Mouse (Mus musculus): ENCODE measurements around the gene Adgrf5.
A peak's percentile ranks its signal among the peaks of the same experiment; 100 is the strongest.

Gene Adgrf5

DNA sequence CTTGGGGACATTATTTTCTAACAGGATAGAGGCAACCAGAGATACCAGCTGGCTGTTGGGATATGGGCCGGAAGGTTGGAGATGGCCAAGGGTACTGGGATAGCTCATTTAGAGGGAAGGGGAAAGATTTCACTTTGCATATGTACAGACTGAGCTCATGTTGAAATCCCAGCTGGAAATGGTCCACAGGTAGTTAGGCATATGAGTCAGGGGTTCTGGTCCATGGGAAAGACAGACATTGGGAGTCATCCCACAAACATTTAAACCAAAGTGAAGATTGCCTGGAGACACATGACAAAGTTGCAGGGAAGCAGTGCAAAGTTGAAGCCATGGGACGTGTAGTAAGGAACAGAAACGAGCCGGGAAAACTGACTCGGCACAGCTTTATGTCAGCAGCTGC, 26.1 kb downstream of the Adgrf5 start:
- DNase-seq: no peak

DNA sequence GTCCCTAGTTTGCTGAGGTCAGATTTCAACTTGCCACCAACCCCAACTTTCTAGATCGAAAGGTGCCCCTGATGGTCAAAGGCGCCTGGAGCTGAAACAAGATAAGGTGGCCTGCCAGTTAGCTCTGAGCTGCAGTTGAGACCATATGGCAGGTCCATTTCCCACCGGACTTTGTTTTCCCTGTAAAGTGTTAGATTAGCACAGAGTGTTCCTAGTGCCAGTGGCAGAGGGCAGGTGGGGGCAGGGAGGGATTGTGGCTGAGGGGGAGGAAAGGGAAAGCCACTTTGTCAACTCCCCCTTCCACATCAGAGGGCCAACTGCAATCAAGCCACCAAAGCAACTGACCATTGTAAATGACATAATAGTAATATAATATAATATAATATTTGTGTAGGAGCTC, 26.9 kb downstream of the Adgrf5 start:
- DNase-seq: no peak

DNA sequence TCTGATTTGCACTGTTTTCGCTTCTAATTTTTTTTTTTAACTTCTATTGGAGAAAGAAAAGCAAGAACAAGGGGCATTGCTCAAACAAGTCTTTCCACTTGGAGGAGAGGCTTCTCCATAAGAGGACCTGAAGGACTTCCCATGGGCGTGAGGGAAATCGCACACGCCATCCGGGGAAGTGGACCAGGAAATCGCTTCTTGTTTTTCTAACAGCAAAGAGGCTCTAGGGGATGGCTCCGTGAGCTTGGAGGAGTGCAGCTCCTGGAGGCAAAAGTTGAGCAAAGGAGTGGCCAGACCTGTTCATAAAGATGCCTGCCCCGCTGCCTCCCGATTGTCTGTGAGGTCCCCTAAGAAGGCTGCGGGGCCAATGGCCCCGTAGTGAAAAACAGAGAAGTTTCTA, 29.0 kb downstream of the Adgrf5 start:
- DNase-seq: no peak

GRCm38 (mm10) chr17:43392191-43392590, 31.9 kb downstream of the Adgrf5 start:
- DNase-seq: peak in 1 of 2 experiments; percentile 34

GRCm38 (mm10) chr17:43393669-43394068, 33.4 kb downstream of the Adgrf5 start:
- no peak for DNase-seq

DNA sequence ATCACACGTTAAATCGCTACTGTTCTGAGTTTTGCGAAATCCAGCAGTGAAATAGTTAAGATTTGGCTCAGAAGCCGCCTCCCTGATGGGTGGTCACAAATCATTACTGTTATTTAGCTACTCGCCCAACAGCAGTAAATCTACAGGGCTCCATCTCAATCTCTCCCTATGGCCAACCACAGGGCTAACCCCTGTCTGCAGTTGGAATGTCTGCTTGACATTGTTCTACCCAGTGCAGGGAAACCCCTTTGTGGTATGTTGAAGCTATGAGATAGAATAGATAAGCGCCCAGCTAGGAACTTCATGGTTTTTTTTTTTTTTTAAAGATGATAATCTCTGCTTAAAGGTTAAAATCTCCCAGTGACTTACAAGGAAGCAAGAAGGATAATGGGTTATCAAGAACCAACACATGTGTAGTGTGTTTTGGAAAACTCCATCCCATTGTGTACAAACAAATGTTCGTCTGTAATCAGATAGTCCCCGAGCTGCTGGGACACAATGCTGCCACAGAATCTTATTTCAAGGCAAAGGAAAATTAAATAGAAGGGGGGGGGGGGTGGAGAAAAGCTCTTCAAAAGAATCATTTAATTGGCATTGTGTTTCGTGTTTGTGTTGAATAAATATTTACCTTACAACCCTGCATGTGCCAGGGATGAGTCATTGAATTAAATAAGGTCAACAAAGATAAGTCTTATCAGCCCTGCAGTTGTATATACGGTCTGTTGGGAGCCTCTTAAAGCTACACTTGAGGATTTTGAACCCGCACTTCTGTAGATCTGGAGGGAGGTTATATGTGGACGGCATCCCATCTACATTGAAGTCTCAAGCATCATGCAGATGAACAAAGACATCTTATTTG, 35.4 kb downstream of the Adgrf5 start:
- DNase-seq: no peak

DNA sequence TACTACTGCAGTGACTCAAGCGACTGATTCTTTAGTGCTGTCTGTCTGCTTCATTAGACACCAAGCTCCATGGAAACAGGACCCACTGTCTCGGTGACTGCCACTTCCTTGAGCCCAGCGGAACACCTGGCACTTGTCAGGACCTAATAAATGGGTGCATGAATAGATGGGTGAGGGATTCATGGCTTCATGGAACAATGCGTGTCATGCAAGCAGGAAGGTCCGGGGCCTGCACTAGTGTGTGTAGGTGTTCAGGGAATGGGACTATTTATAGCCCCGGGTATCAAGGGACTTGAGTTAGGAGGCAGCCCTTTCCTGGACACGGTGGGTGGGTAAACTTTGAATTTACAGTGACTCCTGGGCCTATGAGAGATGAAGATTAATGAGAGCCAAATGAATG, 38.4 kb downstream of the Adgrf5 start:
- peak in 1 of 2 experiments; percentile 27 for DNase-seq

DNA sequence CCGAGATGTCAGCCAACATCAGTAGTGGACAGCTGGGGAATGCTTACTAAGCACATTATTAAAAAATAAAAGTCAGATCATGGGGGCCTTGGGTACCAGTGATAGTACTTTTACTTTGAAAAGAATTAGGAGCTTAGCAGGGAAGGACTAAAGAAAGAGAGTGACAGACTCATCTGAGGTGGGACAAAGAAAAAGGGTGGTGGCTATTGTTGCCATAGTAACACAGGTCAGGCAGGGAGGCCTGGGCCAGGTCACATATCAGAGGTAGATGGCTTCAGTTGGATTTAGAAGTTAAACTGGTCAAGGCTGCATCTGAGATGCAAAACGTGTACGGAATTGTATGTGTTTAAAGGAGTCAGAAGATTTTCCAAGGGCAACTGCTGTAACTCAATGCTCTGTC, 38.9 kb downstream of the Adgrf5 start:
- DNase-seq: no peak

- no peak for DNase-seq
These were observed 40.2 kb downstream of the Adgrf5 start for GRCm38 (mm10) chr17:43400483-43400882.

DNA sequence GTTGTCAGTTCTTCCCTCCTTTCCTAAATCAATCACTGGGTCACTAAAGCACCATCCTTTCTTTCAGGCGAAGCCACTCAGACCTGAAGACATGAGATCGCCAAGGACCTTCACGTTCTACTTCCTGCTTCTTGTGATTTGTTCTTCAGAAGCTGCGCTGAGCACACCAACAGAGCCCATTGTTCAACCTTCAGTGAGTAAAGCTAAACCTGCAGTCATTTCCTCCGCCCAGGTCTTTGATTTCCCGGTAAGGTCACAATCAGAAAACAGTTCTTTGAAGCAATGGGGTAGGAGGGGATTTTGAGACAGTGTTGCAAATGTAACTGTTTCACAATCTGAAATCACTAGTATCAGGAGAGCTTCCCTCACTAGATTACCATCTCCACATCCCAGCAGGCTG, 43.6 kb downstream of the Adgrf5 start:
- DNase-seq: no peak

- DNase-seq: no peak
These were observed 44.2 kb downstream of the Adgrf5 start for GRCm38 (mm10) chr17:43404408-43404807.

DNA sequence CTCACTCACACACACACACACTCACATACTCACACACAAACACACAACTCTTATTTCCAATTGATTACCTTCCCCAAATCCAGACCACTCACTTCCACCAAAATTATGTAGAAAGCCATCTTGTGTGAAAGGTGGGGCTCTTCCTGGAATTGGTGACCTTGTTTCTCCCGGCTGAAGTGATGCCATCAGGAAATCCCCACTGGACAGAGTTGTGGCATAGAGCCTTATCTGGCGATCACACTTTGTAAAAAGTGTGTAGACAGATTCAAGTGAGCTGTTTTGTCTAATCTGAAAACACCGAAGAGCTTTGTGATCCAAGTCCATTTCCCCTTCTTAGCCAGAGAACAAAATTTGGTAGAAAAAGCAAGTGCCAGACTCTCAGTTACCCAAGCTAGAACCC, 46.1 kb downstream of the Adgrf5 start:
- no peak for DNase-seq

GRCm38 (mm10) chr17:43407548-43407947, 47.3 kb downstream of the Adgrf5 start:
- DNase-seq: peak; percentile 49 to 59

DNA sequence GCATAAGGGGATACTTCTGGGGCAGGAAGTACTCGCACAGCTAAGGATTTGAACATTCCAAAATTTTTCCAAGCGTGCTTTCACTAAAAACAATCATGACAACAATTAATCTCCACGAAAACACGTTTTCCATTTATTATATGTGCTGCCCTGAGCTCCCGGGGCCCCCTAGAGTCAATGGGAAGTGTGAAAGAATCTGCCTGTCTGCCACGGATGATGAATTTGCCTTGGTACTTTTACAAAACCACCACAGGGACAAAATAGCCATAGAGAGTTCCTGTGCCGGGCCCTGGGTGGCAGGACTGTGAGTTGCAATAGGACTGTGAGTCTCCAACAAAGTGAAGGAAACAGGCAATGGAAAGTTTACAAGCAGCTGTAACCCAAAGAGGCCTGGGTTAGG, 52.9 kb downstream of the Adgrf5 start:
- DNase-seq: peak in 1 of 2 experiments; percentile 37

DNA sequence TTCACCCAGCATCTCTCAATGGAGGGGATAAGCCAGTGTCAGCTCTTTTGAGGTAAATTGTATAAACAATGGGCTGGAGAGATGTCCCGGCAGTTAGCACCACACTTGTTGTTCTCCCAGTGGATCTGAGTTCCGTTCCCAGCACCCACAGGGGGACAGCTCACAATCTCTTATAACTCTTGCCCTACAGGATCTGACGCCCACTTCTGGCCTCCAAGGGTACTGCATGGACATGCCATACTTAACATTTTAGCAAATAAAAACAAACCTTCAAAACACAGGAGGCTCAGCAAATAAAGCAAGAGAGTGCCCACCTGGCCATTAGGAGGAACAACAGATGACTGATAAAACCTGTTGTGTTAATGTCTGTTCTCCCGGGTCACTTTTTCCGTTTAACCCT, 59.0 kb downstream of the Adgrf5 start:
- no peak for DNase-seq

- DNase-seq: no peak
These were observed 60.1 kb downstream of the Adgrf5 start for GRCm38 (mm10) chr17:43420381-43420780.

- DNase-seq: no peak
These were observed 63.7 kb downstream of the Adgrf5 start for GRCm38 (mm10) chr17:43423953-43424352.

DNA sequence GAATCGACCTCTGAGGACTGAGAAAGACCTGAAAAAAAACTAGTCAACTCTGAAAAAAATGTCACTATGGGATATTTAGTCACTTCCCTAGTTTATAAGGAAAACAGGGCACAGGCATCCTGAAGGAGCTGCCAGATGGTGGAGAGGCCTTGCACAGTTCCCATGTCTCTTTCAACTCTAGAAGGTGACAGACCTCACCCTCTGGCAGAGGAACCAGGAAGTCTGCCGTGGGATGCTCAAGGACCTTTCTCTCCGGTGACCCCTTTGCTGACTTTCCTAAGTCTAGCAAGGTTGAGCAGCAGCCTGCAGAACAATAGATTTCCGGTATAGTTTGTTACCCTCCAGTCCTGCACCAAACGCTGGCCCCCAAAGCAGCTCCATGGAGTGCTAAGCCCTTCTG, 71.4 kb downstream of the Adgrf5 start:
- peak; percentile 30 to 38 for DNase-seq

DNA sequence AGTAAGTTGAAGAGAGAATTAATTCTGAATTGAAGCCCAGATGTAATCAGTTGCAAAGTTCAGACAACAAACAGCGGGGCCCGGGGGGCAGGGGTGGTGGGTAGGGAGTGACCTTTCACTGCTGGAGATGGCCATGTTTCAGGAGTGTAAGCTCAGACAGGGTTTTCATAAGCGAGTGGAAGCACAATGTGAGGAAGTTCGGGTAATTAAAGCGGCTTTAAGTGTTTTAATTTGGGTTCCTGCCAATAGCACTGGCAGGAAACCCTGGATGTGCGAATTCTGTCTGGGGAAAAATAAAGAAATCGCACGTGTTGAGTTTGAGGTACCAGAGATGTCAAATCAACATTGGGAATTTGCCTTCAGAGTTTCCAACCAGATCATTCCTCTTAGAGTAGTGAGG, 74.2 kb downstream of the Adgrf5 start:
- DNase-seq: peak in 1 of 2 experiments; percentile 22

GRCm38 (mm10) chr17:43451216-43451615, 91.0 kb downstream of the Adgrf5 start:
- no peak for DNase-seq

DNA sequence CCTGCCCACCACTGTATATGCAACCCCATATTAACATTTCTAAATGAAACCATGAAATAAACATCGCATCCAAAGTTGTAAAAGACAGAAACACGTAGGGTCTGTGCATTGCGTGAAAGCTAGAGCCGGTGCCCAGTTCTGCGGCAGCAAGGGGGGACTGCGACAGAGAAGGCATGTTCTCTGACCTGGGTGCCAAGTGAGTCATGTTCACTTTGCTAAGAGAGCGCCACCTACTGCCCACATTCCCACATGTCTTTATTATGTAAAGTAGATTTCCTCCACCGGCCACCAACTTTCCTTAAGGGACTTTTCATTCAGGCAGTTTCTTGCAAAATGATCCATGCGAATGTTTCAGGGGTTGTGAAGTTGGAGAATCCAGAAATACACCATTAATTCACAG, 98.3 kb downstream of the Adgrf5 start:
- peak; percentile 90 to 92 for DNase-seq

GRCm38 (mm10) chr17:43459737-43460230, 99.5 kb downstream of the Adgrf5 start:
- DNase-seq: peak in 1 of 2 experiments; percentile 31

GRCm38 (mm10) chr17:43460245-43461181, 100.3 kb downstream of the Adgrf5 start:
- DNase-seq: peak; percentile 92 to 94

Data from kidney, postnatal 4 days (tissue).